Mouse (Mus musculus) lung, postnatal 14 days (tissue): ENCODE results near the gene Cyp24a1.
"Not testable (repeated sequence)": the region's sequence is repeated elsewhere in the genome, so short reads cannot be mapped to it uniquely, and the experiment has no call there.

Experiments
- DNase-seq: peaks from one replicate; pipeline ENCODE4 v3.0.0; 2021

The Cyp24a1 gene

DNA sequence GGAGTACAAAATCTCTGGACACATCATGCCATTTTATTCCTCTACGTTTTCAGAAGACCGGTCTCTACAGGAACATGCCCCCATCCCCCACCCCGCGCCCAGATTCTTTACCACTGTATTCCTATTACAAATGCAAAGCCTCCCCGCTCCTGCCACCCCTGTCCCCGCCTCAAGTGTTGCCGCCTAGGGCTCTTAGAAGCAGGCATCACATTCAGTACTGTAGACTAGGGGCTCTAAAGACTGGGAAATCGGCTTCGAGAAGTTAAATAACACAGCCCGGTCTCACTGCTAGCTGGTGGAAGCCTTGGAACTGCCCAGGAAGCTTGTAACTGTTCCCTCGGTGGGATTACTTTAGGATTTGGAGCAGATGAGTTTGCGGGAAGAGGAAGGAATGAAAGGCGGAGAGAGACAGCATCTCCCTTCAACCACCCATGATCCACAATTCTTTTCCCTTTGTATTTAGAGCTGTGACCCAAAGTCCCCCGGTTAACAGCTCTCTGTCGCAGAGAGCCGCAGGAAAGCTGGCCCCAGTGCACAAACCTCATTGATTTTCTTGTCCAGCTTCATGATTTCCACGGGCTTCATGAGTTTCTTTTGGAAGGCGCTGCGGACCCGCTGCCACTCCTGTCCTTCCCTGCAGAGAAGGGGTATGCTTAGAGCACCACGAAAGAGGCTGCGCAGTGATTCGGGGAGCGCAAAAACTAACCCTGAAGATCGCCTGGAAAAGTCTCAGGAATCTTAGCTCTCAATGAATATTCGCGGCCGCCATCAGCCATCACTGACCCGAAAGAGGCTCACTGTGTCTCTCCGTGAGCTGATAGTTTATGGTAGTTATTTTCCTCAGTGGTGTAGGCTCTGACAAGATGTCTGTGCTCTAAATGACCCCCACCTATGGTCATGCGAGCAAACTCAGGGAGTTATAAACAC is 1.9 kb downstream of the Cyp24a1 start:
- DNase-seq = no peak

DNA sequence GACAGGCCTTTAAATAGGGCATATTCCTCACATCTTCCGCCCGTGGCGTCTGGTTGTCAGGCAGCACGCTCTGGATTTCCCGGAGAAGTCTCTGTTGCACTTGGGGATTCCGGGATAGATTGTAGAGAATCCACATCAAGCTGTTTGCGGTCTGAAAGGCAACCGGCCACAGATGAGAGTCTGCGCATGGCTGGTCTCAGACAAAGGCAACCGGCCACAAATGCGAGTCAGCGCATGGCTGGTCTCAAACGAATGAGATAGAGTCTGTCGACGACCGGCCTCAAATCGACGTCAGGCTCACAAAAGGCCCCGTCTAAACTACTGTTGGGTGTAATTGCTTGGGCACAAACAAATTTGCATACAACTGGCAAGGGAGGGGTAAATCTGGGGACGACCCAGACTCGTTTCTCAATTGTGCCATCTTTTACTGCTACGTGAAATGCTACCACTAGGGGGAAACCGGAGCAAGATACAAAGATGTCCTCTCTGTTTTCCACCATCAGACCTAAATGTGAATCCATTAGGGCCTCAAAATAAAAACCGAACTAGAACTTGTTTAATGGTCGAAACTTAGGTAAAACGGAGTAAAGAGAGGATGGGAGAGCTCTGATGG is 8.9 kb downstream of the Cyp24a1 start:
- DNase-seq = peak; percentile 34

DNA sequence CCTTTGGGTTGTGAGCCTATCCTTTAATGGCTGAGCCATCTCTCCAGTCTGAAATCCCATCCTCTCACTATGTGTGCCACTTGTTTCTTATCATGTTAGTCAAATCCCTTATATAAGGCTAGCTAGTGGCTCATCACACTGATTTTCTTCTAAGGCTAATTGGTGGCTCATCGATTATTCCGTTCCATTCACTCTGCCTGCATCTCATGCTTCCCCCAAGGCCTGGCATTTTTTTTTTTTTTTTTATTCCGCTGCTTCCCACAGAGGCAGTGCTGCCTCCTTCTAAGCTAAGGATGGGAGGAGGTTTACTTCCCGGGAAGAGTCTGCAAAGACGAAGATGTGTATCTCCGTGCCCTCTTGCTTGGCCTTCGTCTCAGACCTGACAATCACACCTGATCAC is 9.7 kb downstream of the Cyp24a1 start:
- DNase-seq = no peak

DNA sequence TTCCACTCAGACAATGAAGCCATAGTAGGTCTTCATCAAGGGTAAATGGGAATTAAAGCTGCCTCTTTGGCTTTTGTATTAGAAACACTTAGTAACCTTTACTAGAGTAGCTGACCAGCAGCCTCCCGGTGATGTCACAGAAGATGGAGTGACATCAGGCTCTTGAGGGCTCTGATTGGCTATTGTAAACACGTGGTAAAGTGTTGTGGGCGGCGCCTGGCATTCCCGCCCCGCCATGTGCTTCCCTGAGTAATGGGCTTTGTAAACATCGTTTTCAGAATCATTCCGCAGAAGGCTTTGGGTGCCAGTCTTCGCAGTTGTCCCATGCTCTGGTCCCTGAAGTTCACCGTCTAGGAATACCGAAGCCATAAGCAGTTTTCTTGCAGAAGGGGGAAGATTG is 13.0 kb downstream of the Cyp24a1 start:
- DNase-seq = no peak

DNA sequence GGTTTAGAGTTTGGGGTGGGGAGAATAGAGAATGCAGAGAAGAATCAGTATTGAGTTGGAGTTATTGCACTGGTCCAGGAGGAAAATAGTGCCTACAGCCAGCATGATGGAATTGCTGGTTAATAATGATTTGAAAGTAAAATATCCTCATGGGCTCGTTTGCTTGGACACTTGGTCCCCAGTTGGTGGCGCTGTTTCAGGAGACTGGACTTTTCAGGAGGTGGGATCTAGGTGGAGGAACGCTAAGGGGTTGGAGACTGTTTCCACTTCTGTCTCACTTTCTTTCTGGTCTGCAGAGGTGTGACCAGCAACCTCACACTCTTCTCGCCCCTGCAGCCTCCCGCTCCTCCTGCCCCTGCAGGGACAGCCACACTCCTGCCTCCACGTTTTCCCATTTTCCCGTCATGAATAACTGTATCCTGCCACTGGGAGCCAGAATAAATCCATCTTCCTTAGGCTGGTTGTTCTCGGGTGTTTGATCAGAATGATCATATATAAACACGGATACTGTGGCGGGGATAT is 14.9 kb downstream of the Cyp24a1 start:
- DNase-seq = no peak

DNA sequence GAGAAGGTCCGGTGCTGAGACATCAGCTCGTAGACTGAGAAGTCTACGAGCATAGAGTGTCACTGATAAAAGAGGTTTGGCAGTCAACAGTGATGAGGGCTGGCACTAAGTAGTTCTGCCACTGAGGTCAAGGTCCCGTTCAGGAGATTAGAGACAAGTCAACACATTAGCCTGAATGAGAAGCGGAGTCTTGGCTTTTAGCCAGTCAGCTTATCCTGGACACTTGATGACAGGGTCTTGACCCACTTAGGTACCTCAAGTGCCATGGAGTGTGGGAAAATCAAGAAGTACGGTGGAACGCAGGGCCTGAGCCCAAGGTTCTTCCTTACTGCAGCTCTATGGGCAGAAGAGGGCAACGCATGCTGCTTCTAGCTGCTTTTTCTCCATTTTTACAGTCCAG is 20.3 kb downstream of the Cyp24a1 start:
- no peak for DNase-seq

DNA sequence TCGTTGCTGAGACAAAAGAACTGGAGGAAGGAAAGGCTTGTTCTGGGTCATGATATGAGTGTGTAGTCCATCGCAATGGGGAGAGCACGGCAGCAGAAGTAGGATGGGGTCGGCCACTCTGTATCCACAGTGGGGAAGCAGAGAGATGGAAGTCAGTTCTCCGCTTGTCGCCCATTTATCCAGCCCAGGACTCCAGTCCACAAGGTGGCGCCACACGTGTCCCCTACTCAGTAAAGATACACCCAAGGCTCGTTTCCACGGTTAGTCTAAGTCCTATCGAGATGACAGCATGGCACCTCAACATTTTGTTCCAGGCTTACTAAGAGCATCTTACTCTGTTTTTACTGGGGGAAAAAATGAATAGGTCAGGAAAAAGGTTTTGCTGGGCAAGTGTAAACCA is 20.7 kb downstream of the Cyp24a1 start:
- peak; percentile 53 for DNase-seq

DNA sequence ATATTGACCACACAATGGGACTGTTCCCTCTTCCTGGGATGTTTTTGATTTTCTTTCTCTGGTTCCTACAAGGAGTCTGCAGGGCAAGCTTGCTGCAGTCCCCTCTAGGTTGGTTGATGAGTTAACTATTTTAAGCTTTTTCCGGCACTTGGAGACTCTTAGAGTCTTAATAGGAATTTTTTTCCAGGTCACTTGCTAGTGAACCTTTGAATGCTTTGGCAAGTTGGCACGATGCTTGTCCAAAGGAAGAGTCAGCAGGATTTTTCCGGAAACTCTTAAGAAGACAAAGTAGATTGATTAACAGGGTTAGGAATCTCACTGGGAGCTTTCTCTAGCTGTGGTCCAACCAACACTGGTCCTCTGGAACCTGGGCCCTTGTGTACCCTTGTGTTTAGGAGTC is 21.8 kb downstream of the Cyp24a1 start:
- no peak for DNase-seq

DNA sequence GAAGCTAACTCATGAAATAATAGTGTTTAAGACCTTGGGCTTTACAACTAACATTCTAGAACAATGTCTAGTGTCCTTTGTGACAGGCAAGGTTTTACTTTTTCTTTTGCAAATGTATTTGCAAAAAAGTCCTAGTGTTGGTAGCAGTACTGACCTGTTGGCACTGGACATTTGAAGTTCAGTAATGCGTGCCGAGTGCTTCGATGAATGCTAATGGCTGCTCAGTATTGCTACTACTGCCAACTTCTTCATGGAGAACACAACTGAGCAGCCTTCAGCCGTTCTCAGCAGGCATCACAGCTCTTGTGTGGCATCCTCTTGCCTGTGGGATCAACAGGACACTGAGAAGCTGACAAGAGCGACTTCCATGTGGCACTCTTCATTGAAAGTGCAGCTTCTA is 22.8 kb downstream of the Cyp24a1 start:
- no peak for DNase-seq

DNA sequence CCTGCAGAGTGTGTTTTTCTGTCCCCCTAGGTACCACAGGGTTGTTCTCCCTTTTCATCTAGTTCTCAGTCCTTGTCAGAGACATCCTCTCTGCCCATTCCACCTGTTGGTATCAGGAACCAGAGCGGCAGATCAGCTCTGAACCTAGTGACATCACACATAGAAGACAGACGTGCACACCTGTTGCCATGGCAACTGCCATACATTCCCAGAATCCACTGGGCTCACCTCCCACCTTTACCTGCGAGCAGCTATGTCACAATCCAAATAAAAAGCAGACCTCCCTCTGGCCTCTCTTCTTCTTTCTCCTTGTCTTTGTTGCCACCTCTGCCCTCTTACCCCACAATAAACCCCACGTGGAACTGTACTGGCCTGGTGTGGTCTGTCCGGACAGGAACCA is 26.4 kb downstream of the Cyp24a1 start:
- no peak for DNase-seq

DNA sequence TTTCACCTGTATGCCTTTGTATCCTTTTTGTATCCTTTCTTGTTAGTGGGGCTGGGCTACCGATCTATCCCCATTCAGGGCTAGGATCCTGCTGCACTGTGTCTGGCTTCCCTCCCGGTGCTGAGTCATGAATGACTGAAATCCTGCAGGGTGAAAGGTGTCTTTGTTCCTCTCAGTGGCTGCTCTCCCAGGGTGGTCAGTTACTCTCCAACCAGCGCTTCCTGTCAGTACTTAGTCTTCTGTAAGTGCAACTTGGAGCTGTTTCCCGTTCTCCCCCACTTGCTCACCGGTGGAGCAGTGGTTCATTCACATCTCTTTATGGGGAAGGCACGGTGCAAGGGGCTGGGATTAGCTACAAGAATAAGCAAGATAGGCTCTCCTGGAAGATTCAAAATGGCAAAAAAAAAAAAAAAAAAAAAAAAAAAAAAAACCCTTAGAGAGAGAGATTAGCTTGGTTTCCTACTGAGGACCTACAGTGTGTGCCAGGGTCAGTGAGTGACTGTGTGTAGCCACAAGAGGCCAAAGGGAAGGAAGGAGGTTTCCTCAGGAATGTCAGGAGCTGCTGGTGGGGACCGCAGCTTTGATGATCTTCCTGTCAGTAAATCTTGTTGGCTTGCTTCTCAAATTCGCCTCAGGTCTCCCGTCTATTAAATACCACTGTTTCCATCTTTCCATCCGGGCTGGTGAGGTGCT is 27.2 kb downstream of the Cyp24a1 start:
- peak; percentile 25 for DNase-seq

DNA sequence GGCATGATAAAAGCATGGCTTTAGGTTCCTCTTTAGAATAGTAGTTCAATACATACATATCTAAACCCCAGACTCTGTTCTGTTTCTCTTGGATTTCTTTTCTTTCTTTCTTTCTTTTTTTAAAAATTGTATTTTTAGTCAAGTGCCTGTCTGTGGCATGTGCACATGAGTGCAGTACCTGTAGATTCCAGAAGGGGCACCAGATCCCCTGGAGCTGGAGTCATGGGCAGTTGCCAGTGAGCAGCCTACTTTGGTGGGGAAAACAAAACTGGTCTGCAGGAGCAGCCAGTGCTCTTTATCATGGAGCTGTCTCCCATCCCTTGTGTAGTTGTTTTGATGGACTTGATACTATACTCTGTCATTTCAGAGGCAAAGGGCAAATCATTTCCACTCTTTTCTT is 28.9 kb downstream of the Cyp24a1 start:
- DNase-seq = peak; percentile 10

DNA sequence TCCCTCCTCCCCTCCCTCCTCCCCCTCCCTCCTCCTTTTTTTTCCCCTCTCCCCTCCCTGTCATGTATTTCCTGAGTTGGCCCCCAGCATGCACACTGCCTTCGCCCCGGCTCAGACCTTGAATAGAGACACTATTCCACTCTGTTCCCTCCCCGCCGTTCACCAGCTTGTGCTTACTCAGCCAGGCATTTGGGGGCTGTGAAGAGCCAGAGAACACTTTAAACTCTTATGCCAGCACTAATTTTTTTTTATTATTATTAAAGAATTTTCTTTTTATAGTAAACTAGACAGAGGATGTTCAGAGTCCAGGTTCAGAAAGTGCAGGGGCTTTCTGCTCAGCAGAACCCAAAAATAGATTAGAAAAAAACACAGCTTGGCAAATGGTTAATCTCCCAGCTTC is 32.1 kb downstream of the Cyp24a1 start:
- no peak for DNase-seq

DNA sequence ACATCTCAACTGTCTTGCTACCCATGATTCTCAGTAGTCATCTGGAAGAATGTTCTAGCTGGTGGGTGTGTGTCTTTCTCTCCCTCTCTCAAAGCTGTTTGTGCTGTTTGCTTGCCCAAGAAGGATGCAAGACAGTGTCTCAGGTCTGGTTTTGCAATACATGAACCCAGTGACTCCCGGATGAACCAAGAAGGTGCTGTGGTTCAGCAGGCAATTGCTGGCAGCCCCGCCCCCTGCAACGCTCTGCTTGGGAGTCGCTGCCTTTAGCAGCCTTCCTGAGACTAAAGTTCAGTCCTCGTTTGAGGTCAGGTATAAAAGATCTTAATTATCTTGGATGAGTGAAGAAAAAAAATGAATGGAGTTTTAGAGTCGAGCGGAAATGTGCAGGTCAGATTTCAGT is 35.3 kb downstream of the Cyp24a1 start:
- DNase-seq = no peak

DNA sequence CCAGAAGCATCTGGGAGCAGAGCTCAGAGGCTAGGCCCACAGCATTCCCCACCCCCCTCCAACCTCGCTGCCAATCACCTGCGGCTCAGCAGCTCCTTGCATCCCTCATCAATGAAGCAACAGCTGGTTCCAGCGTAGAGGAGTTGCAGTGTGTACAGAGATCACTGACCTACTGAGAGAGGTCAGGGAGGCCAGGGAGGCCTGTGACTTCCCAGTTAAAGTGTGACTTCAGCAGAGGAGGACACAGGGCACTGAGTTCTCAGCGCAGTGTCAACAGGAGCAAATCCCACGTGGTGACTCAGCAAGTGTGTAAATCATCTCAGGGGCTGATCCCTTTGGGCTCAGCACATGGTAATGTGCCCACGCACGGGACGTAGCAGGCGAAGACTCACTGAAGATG is 37.1 kb downstream of the Cyp24a1 start:
- no peak for DNase-seq

DNA sequence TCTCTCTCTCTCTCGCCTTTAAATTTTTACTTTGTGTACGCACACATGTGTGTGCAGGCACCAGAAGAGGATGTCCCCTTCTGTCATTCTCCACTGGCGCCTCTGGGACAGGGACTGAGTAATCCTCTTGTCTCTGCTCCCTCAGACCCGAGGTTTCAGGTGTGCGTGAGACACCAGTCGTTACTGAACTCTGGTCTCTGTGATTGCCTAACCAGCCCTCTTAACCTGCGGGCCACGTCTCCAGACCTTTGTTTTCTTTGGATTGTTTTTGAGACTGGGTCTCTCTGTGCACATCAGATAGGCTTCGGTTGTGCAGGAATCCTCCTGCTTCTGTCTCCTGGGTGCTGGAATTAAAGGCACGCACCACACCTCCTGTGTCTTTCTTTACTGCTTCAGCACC is 37.8 kb downstream of the Cyp24a1 start:
- no peak for DNase-seq

DNA sequence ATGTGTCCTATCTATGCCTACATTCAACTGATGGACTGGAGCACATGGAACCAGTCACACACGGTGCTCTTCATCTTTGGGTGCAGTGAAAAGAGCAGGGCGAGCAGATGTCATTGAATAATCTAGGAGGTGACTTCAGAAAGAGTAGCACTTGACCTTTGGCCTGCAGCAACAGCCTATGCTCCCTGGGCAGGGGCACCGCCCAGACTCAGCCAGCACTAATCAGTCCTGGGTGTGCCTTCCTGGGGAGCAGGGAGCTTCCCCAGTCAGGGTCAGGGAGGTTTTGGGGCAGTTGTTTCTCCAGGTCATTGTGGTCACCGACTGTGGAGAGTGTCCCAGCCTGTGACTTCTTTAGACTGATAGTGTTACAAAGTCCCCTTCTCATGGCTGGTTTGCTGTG is 43.1 kb downstream of the Cyp24a1 start:
- not testable (repeated sequence) for DNase-seq

DNA sequence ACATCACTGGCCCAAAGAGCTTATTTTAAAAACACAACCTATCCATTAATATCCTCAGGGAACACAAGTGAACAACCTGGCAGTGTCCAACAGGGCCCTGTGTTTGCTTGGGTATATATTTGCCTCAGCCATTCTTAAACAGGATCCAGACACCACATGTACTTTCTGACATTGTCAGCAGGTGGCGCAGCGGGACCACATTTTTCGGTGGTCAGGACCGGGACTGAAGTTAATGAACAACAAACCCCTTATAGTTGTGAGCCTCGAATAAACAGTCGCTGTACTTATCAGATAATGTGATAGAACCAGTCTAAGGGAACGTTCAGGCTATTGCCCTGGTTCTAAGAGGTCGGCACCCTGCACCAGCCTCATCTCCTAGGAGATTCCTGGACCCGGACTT is 46.0 kb downstream of the Cyp24a1 start:
- DNase-seq = peak; percentile 83

DNA sequence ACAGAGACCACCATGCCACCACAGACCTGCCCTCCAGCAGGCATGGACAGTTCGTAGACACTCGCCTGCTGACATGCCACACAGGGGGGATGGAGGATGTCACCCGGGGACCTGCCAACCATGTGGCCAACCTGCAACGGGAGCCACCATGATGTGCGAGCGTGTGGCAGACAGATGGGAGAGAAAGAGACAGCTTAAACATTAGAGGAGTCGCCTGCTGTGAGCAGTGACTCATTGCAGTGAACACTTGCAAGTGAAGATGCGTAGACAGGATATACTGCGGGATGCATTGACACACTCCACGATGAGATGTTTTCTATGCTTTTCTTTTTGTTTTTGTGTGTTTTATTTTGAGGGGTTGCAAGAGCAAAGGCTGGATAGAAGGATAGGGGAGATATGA is 49.3 kb downstream of the Cyp24a1 start:
- no peak for DNase-seq

DNA sequence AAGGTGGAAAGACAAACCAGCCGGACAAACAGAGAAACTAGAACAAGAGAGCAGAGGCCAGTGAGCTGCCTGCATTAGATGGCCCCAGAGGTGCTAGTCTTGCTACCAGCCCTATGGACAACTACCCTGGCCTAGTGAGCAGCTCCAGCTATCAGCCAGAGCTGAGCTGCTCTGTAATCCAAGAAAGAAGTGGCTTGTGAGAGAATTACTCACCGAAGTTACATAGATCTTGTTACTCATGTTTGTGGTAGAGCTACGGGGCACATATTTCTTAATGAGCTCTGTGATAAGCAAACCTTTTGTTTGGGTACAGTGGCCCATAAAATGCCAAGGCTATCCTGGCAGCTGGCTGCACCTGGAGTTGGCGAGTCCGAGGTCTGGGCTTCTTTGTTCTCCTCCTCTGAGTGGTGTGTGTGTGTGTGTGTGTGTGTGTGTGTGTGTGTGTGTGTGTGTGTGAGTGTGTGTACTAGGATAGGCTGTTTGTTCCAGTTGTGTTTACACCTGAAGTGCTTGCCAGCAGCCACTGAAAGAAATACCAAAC is 50.0 kb downstream of the Cyp24a1 start:
- no peak for DNase-seq

DNA sequence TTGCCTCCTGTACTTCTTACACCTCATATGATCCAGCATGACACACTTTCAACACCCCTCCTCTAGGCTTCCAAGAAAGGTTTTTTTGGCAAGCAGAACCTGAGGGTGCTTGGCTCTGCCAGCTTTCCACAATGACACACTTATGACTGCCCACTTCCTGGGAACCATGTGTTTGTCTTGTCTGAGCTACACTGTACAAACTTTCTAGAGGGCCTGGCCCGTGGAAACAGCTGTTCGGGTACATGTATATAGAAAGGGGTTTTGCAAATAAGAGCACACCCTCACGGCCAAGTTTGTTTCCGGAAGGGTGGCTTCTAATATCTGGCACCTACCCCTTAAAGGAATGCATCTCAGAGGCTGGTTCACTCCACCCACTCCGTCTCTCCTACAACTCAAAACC is 51.1 kb downstream of the Cyp24a1 start:
- peak; percentile 7 for DNase-seq

DNA sequence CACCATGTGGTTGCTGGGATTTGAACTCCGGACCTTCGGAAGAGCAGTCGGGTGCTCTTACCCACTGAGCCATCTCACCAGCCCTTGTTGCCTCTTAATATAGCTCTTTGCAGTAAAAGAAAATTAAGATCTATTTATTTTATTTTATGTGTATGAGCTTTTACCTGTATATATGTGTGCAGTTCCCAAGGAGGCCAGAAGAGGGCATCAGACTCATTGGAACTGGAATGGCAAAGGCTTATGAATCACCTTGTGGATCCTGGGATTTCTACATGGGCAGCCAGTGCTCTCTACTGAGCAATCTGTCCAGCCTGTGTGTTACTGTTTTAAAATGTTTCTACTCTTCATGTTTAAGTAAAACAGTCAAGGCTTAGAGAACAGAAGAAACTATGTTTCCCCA is 54.4 kb downstream of the Cyp24a1 start:
- peak; percentile 32 for DNase-seq

DNA sequence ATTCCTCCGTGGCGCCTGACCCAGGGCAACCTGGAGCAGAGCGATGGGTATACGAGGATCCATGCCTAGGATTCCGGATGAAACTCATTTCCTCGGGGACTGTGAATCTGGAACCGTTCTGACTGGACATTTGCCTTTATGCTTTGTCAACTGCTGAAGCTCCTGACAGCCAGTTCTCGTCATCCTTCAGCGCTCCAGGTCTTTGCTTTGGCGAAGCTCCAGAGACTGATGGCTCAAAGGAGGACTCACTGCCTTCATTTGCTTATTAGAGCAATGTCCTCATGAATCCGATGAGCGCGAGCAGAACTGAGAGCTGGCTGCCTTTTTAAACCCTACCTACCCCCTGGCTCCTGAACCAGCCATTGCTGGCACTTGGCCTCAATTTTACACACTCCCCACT is 58.2 kb downstream of the Cyp24a1 start:
- no peak for DNase-seq
